Mouse (Mus musculus) stomach, embryonic 15.5 days (tissue): ENCODE data around the gene Cyp46a1. TPM values are rescaled to one million over a fixed set of nuclear protein-coding genes. Genes with fewer than 3 reads are reported as not detected.
A peak's percentile ranks its signal among the peaks of the same experiment; 100 is the strongest.

Source experiments
- ATAC-seq: fragments of 200-750 bp; cut with Nextera tagmentation; 2 replicates; pipeline ENCODE4 v1.8.0; 2017; ENCODE audit warnings: low read depth, moderate number of reproducible peaks, moderate TSS enrichment; ENCODE audit not compliant: insufficient read depth, low FRiP score
- H3K27ac ChIP-seq: fragments of 300-500 bp; sonication (generic); 2 replicates; pipeline ENCODE4 v1.5.1; 2015; ENCODE audit warnings: mild to moderate bottlenecking, inconsistent platforms
- H3K27me3 ChIP-seq: fragments of 300-500 bp; sonication (generic); replicated peaks from 2 replicates; pipeline ENCODE4 v1.6.1; 2015; ENCODE audit warnings: inconsistent platforms
- H3K36me3 ChIP-seq: fragments of 300-500 bp; sonication (generic); 2 replicates; pipeline ENCODE4 v1.6.1; 2015; ENCODE audit warnings: inconsistent platforms
- H3K4me1 ChIP-seq: fragments of 300-500 bp; sonication (generic); 2 replicates; pipeline ENCODE4 v1.6.1; 2015; ENCODE audit warnings: inconsistent platforms
- H3K4me2 ChIP-seq: fragments of 300-500 bp; sonication (generic); 2 replicates; pipeline ENCODE4 v1.6.1; 2015; ENCODE audit warnings: mild to moderate bottlenecking, inconsistent platforms
- H3K4me3 ChIP-seq: fragments of 300-500 bp; sonication (generic); replicated peaks from 2 replicates; pipeline ENCODE4 v1.5.1; 2015; ENCODE audit warnings: inconsistent platforms
- H3K9ac ChIP-seq: fragments of 300-500 bp; sonication (generic); 2 replicates; pipeline ENCODE4 v1.6.1; 2015; ENCODE audit warnings: inconsistent platforms
- H3K9me3 ChIP-seq: fragments of 300-500 bp; sonication (generic); 2 replicates; pipeline ENCODE4 v1.6.1; 2016; ENCODE audit warnings: inconsistent platforms
- WGBS: fragments of 180-500 bp; shearing (Covaris S2); methylation state at CpG from one replicate; pipeline ENCODE4 v1.1.7; 2015; 5-methylcytosine and 5-hydroxymethylcytosine counted together
- polyA plus RNA-seq: library from polyadenylated mRNA; unstranded; fragments of >200 nt; fragmentation: Nextera tagmentation; extraction: Ambion mirVana; gene quantifications from 2 replicates; pipeline ENCODE4 v1.2.1, GENCODE M21; 2015

The Cyp46a1 gene
- polyA plus RNA-seq, 1 experiment from 2014 or later, result 8.4 TPM

DNA sequence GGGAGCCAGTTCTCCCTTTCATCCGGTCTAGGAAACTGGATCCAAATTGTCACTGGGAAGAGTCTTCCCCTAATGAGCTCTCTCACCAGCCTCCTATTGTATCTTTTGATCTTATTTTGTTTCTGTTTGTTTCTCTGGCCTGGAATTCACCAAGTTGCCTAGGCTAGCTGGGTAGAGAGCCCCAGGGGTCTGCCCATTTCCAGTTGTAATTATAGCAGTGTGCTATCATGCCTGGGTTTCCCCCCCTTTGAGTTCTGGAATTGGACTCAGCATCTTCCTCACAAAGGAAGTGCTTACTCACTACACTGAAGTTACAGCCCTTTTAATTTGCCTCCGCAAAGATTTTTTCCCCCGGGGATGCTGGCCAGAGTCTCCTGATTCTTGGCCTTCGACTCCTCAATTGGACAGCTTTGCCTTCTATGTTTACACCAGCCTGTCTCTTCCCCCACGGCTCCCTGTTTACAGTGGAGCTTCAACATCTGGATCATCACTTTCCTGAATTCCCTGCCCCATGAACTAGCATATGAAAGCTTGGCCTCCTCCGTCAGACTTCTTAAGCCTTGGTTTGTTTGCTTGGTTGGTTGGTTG lies 30.3 kb upstream of the Cyp46a1 start:
- H3K4me2 ChIP-seq, result no peak overlapping the region
- no peaks in the 10 kb centered on the region for H3K9me3 ChIP-seq
- H3K36me3 ChIP-seq, result no peaks in the 10 kb centered on the region
- H3K4me1 ChIP-seq, result peaks cover 9% of the 10 kb centered on the region
- H3K27me3 ChIP-seq, result no peaks in the 10 kb centered on the region; the same call in 1 of the 2 replicates
- no peak overlapping the region for H3K4me3 ChIP-seq
- H3K9ac ChIP-seq, result no peak overlapping the region
- no peak for ATAC-seq
- WGBS, result 42% methylated on average over 6 of the region's 6 CpGs
- H3K27ac ChIP-seq, result no peak overlapping the region

DNA sequence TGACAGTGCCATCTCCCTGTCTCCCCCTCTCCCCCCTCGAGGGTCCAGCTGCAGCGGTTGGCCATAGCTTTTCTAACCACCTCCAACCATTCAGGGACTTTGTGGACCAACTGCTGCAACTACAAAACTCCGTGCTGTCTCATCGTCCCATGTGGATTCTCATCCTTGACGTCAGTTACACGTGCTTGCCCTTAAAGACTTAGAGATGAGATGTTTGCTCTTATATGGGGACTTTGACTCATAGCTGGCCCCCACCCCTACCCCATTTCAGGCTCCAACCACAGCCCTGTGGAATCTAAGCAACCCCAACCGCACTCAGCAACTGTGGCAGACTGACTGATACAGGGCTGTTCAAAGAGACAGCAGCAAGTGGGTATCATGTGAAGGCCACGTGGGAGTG lies 29.0 kb upstream of the Cyp46a1 start:
- WGBS, result 61% methylated on average over 8 of the region's 8 CpGs
- Histone ChIP-seq H3K4me3 (no peak overlapping the region), H3K36me3 (no peaks in the 10 kb centered on the region), H3K9ac (no peak overlapping the region), H3K4me1 (peaks cover 9% of the 10 kb centered on the region), H3K27ac (no peak overlapping the region), H3K4me2 (no peak overlapping the region), H3K27me3 (no peaks in the 10 kb centered on the region; the same call in 1 of the 2 replicates), H3K9me3 (no peaks in the 10 kb centered on the region)
- no peak for ATAC-seq

DNA sequence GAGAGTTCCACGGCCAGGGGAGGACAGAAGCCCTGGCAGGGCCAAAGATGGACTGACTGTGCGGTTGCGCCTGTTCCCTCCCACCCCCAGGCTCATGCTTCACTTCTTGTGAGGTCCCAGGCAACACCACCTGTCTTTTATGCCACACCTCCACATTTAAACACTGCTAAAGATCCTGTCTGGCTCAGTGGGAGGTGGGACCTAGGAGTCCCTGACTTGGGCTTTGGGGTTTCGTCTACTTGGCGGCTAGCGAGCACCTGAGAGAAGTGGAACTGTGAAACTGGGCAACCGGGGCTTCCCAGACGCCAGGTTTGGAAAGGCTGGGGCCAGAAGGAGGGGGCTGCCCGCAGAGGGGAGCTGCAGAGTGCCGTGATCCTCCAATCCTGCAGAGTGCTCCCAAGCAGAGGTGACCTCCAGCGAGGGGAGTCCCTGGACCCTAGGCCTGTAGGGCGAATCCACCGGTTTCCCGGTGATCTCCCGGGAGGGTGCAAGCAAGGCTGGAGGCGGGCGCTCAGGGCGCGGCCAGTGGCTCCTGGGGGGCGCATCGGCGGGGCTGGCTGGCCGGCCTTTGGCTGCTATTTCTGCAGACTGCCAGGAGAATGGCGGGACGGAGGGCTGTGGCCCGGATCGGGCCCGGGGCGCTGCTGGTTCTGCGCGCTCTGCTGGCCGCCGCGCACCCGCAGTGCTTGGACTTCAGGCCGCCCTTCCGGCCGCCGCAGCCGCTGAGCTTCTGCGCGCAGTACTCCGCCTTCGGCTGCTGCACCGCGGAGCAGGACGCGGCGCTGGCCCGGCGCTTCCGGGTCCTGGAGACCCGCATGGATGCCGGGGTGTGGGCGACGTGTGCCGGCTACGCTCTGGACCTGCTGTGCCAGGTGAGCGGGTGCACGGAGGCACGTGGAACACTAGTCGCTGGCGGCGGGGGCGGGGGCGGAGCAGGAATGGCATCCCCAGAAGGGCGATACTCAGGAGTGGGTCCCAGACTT lies 28.1 kb upstream of the Cyp46a1 start, which contains the start of gene Hhipl1:
TSS of gene Hhipl1 (plus strand) at position 459 of the 983 bp plus-strand sequence.
- peak within 1 kb of the TSS; percentile 97 for H3K4me2 ChIP-seq
- H3K4me3 ChIP-seq, result peak within 1 kb of the TSS; percentile 54
- H3K9ac ChIP-seq, result peak within 1 kb of the TSS; percentile 53; the same call in 1 of the 2 replicates
- no peak within 1 kb of the TSS for H3K27ac ChIP-seq
- 3% methylated on average over 65 of the region's 67 CpGs for WGBS
- no peaks in the 10 kb centered on the region for H3K36me3 ChIP-seq
- peaks cover 9% of the 10 kb centered on the region for H3K4me1 ChIP-seq
- H3K9me3 ChIP-seq, result no peaks in the 10 kb centered on the region
- ATAC-seq, result peak; percentile 61
- H3K27me3 ChIP-seq, result no peaks in the 10 kb centered on the region; the same call in 1 of the 2 replicates

DNA sequence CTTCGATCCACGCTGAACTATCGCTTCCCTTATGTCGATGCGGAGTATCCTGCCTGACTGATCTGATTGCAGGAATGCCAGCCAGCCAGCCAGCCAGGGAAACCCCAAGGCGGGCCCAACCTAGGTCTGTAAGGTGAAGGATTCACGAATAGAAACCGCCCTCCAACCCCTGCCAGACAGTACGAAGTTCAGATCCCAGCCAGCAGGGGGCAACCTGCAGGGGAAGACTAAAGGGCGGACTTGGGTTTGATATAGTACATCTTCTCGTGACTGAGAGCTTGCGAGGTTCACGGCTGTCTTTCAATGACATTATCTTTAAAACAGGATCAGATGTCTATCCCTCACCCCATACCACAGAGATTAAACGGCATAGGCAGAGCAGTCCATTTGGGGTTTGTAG lies 26.6 kb upstream of the Cyp46a1 start:
- 28% methylated on average over 14 of the region's 14 CpGs for WGBS
- peaks cover 9% of the 10 kb centered on the region for H3K4me1 ChIP-seq
- H3K4me3 ChIP-seq, result no peak overlapping the region
- H3K36me3 ChIP-seq, result no peaks in the 10 kb centered on the region
- H3K9me3 ChIP-seq, result no peaks in the 10 kb centered on the region
- no peak overlapping the region for H3K4me2 ChIP-seq
- no peak overlapping the region for H3K27ac ChIP-seq
- no peak for ATAC-seq
- H3K9ac ChIP-seq, result no peak overlapping the region
- H3K27me3 ChIP-seq, result no peaks in the 10 kb centered on the region; the same call in 1 of the 2 replicates

DNA sequence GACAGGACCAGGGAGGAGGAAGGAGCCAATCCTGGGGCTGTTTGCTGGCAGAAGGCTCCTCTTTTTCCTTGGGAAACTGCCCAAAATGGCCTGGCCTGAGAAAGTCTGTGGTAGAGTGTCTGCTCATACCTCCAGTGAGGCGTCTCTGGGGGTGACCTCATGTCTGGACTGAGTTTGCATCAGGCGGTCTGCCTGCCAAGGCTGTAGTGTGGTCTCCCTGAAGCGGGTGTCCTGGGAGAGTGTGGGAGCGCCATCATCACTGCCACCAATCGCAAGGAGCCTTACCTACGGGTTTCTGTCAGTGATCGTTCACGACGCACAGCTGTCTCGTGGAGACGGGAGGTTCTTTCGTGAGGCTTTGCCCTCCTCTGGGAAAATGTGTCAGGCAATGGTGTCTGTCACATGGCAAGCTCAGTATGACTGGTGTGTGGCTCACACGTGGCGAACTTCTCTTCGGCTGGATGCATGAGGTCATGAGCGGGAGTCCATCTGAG lies 25.8 kb upstream of the Cyp46a1 start:
- WGBS, result 86% methylated on average over 16 of the region's 16 CpGs
- no peak overlapping the region for H3K4me2 ChIP-seq
- H3K27ac ChIP-seq, result no peak overlapping the region
- H3K4me3 ChIP-seq, result no peak overlapping the region
- H3K27me3 ChIP-seq, result no peaks in the 10 kb centered on the region; the same call in 1 of the 2 replicates
- H3K4me1 ChIP-seq, result peaks cover 9% of the 10 kb centered on the region
- no peak for ATAC-seq
- no peak overlapping the region for H3K9ac ChIP-seq
- no peaks in the 10 kb centered on the region for H3K36me3 ChIP-seq
- H3K9me3 ChIP-seq, result no peaks in the 10 kb centered on the region

DNA sequence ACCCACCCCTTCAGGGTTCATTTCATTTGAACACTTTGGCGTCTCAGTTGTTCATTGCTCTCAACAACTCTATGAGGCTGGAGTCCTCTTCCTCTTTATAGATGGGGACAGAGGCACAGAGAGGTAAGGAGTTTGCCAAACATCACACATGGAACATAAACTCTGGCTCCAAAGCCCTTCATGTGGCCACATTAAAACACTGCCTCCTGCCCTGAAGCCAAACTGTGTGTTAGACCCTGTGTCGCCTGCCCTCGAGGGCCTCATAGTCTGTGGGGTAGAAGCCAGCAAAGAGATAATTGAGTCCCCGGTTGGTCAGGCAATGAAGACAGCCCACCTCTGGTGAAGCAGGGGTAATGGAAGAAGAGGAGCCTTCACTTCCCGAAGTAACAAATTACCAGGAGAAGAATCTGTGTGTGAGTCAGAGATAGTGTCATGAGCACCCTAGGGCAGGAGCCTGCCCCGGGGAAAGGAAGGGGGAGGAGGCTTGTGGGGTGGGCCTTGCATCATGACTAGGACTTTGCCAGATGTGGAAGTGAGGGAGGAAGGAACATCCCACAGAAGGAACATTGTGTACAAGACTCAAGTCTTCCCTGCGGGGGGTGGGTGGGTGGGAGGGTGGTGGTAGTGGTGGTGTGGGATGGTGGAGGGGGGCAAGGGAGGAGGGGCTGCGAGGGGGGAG lies 24.9 kb upstream of the Cyp46a1 start:
- H3K4me1 ChIP-seq, result peaks cover 9% of the 10 kb centered on the region
- no peak overlapping the region for H3K9ac ChIP-seq
- 54% methylated on average over 8 of the region's 8 CpGs for WGBS
- H3K27ac ChIP-seq, result no peak overlapping the region
- H3K4me2 ChIP-seq, result no peak overlapping the region
- no peak for ATAC-seq
- no peaks in the 10 kb centered on the region for H3K36me3 ChIP-seq
- H3K4me3 ChIP-seq, result no peak overlapping the region
- no peaks in the 10 kb centered on the region for H3K9me3 ChIP-seq
- no peaks in the 10 kb centered on the region; the same call in 1 of the 2 replicates for H3K27me3 ChIP-seq

DNA sequence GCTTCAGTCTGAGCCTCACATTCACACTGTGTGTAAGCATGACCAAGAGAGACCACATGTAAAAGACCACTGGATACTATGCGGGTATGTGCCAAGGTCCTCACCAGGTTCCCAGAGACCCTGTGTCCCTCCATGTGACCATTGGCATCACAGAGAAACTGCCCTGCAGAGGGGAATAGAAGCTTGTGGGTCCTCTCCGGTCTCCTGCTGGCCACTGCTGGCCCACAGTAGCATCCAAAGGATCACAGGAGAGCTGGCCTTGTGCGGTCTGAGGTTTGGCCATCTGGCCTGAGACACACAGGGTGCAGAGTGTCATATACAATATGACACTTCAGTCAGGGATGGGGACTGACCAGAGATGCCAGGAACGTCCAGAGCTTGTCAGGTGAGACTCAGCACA lies 24.1 kb upstream of the Cyp46a1 start:
- no peak overlapping the region for H3K4me2 ChIP-seq
- no peak overlapping the region for H3K27ac ChIP-seq
- no peak overlapping the region for H3K4me3 ChIP-seq
- no peak for ATAC-seq
- H3K27me3 ChIP-seq, result peaks cover 3% of the 10 kb centered on the region; the same call in 1 of the 2 replicates
- no peaks in the 10 kb centered on the region for H3K36me3 ChIP-seq
- H3K9ac ChIP-seq, result no peak overlapping the region
- H3K4me1 ChIP-seq, result peaks cover 9% of the 10 kb centered on the region
- H3K9me3 ChIP-seq, result no peaks in the 10 kb centered on the region
- 78% methylated on average over 4 of the region's 4 CpGs for WGBS

DNA sequence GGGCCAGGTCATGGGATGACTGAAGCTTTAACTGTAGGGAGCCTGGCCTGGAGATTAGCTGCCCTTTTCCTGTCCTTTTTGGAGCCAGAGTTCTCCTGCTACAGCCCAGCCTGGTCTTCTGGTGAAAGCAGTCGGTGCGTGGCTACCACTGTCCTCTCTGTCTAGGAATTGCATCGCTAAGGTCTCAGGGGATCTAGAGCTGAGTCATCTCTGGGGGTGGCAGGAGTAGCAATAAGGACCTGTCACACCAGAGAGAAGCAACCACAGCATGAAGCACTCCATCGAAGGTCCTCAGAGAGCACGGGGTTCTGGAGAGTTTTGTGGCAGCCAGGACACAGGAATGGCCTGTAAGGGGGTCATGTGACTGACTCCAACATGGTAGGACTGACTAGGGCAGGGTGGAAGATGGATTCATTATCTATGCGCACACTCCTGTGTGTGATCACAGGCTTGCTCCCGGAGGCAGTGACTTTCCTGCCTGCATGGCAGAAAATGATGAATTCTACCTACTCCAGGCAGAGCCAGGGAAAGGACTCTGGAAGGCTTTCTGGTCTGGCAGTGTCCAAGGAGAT lies 23.6 kb upstream of the Cyp46a1 start:
- Histone ChIP-seq H3K36me3 (no peaks in the 10 kb centered on the region), H3K9ac (no peak overlapping the region), H3K4me1 (peaks cover 9% of the 10 kb centered on the region), H3K4me3 (no peak overlapping the region), H3K9me3 (no peaks in the 10 kb centered on the region), H3K27me3 (peaks cover 3% of the 10 kb centered on the region; the same call in 1 of the 2 replicates), H3K4me2 (no peak overlapping the region), H3K27ac (no peak overlapping the region)
- 68% methylated on average over 7 of the region's 7 CpGs for WGBS
- ATAC-seq, result no peak

DNA sequence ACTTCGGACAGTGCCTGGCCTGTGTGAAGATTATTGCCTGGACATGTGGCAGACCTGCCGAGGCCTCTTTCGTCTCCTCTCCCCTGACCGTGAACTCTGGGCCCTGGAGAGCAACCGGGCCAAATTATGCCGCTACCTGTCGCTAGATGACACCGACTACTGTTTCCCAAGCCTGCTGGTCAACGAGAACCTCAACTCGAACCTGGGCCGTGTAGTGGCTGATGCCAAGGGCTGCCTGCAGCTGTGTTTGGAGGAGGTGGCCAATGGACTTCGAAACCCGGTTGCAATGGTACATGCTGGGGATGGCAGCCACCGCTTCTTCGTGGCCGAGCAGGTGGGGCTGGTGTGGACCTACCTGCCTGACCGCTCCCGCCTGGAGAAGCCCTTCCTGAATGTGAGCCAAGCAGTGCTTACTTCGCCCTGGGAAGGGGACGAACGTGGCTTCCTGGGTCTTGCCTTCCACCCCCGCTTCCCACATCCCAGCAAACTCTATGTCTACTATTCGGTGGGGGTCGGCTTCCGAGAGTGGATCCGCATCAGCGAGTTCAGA lies 22.4 kb upstream of the Cyp46a1 start:
- H3K9me3 ChIP-seq, result no peaks in the 10 kb centered on the region
- H3K27me3 ChIP-seq, result peaks cover 14% of the 10 kb centered on the region
- H3K4me2 ChIP-seq, result no peak overlapping the region
- no peak overlapping the region for H3K27ac ChIP-seq
- H3K9ac ChIP-seq, result no peak overlapping the region
- H3K36me3 ChIP-seq, result no peaks in the 10 kb centered on the region
- 0 out of 2 replicates have a peak, but pooled peaks cover 3% of the 10 kb centered on the region for H3K4me1 ChIP-seq
- 90% methylated on average over 27 of the region's 27 CpGs for WGBS
- no peak overlapping the region for H3K4me3 ChIP-seq
- ATAC-seq, result no peak

DNA sequence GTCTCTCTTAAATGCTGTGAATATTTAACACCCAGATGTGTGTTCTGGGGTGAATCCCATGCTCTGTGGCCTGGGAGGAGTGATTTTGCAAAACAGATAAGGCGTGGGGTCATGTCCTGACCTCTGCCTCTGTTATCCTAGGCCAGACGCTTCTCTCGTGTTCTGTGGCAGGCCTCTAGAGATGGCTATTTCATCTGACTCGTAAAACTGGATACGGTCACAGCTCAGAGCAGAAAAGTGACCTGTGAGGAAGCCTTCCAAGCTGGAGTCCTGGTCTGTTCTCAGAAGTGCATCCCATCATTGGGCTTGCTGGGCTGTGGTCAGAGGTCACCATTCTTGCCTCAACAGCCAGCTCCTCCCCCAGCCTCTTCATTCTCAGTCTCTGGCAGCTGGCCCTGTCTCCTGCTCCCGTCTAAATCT lies 21.7 kb upstream of the Cyp46a1 start:
- H3K4me3 ChIP-seq, result no peak overlapping the region
- no peaks in the 10 kb centered on the region for H3K9me3 ChIP-seq
- ATAC-seq, result no peak
- H3K27me3 ChIP-seq, result peaks cover 20% of the 10 kb centered on the region
- H3K4me2 ChIP-seq, result no peak overlapping the region
- no peak overlapping the region for H3K9ac ChIP-seq
- 51% methylated on average over 6 of the region's 6 CpGs for WGBS
- no peak overlapping the region for H3K27ac ChIP-seq
- H3K4me1 ChIP-seq, result 0 out of 2 replicates have a peak, but pooled peaks cover 3% of the 10 kb centered on the region
- no peaks in the 10 kb centered on the region for H3K36me3 ChIP-seq

DNA sequence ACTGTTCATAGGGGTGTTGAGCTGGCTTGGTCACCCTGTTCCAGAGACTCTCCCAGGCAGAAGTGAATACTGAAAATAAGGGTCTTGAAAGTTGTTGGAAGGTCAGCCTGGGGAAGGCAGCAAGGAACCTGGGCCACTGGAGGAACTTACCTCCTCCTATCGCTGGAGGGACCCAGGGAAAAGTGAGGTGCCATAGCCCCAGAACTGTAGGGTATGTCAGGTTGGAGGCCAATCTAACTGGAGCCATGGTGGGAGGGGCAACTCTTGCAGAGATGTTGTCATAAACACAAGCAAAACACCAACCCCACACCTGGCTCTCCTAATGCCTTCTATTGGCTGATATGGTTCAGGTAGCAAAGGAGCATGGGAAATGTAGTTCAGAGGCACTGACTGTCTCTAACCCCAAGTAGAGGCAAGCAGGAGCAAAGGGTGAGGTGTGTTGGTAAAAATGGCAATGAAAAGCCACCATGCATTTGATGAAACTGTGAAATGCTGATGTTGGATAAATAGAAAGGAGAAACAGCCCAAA lies 20.9 kb upstream of the Cyp46a1 start:
- WGBS, result 88% methylated on average over 1 of the region's 1 CpGs

More for the DNA sequence above, 20.9 kb upstream of the Cyp46a1 start:
- Histone ChIP-seq H3K4me1 (peaks cover under 1% of the 10 kb centered on the region; the same call in 1 of the 2 replicates), H3K9ac (no peak overlapping the region), H3K4me2 (no peak overlapping the region), H3K9me3 (no peaks in the 10 kb centered on the region), H3K27ac (no peak overlapping the region), H3K4me3 (no peak overlapping the region), H3K27me3 (peaks cover 29% of the 10 kb centered on the region), H3K36me3 (no peaks in the 10 kb centered on the region)
- ATAC-seq, result no peak
